Mouse (Mus musculus) layer of hippocampus, adult 2 months (tissue): Measurements from ENCODE around the gene Tlr5. TPM values are rescaled to one million over a fixed set of nuclear protein-coding genes. Genes with fewer than 3 reads are reported as not detected.

Experiments
- DNase-seq, 2 experiments: peaks; one replicate each; pipeline ENCODE4 v3.0.0; 2022; ENCODE audit warnings: low spot score in 2 of 2
- H3K27ac ChIP-seq: fragments of 200-600 bp; 2 replicates; pipeline ENCODE4 v1.8.1; 2022
- H3K4me3 ChIP-seq: fragments of 200-600 bp; 2 replicates; pipeline ENCODE4 v1.8.1; 2022; ENCODE audit warnings: mild to moderate bottlenecking
- CTCF ChIP-seq: fragments of 200-600 bp; conservative IDR thresholded peaks from 2 replicates; pipeline ENCODE4 v1.8.1; 2022; ENCODE audit warnings: antibody characterized with exemption, mild to moderate bottlenecking, moderate library complexity
- long read RNA-seq, 2 experiments: library from polyadenylated mRNA; stranded (forward); transcript quantifications; one replicate each; pipeline ENCODE4 v2.0.0; 2021; ENCODE audit warnings: borderline mapping rate in 2 of 2
- total RNA-seq, 2 experiments: library from RNA; stranded (reverse); gene quantifications; 2 replicates each; pipeline ENCODE4 v1.2.3; 2021

Tlr5 gene
- under 1 TPM; 0.22 to 0.44 TPM for total RNA-seq
- long read RNA-seq, experiment 1 = 0 reads
- long read RNA-seq, experiment 2 = 0 reads

DNA sequence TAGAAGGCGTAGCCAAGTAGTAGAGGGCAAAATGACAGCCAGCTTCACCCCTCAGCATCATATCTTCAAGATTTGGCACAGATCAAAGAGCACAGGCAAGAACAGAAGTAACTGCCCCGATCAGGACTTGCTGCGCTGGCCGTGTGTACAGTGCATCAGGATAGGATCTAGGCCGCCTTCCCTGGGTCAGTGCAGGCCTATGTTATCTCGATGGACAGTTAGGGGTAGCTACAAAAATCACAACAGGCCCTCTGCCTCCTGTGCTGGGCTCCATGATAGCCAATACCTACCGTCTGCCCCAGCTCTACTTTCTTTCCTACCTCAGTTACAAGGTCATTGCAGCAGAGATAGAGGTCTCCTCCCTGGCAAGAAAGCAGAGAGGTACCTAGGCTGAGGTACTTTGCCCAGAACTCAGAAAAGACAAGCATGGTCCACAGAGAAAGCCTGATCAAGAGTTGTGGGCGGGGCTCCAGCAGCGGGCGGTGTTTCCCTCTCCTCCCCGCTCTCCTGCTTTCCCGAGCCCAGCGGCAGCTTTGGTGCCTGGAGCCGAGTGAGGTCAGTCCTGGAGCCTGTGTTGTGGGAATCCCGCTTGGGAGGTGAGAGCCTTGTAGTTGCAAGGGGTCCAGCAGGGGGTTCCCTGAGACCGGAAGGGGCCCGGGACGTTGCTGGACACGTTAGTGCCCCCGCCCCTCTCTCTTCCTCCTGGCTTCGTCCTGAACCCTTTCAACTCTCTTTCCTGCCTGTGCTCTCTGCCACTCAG, at the start of gene Tlr5:
TSS of gene Tlr5 (plus strand) at position 502 of the 760 bp plus-strand sequence.
- no peak within 1 kb of the TSS for H3K27ac ChIP-seq
- peak within 1 kb of the TSS; percentile 40 for H3K4me3 ChIP-seq
- no peak for TF ChIP-seq CTCF
- no peak for DNase-seq

DNA sequence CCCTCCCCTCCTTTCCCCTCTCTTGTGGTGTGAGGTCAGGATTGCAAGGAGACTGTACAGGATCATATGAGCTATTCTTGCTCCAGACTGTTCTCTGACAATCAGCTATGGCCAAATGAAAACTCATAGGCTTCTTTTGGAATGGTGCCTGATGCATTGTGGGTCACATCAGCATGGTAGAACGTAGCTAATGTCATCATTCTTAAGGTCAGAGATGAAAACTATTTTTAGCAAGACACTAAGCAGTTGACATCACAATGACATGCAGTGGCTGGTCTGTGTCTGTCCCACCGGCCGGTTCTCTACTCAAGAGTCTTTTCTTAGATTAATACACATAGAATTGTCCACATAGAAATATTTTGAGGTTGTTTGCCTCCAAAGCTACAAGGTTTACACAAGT, 48.9 kb upstream of the Tlr5 start:
- DNase-seq = no peak
- Histone ChIP-seq H3K4me3 (no peak overlapping the region), H3K27ac (no peak overlapping the region)
- TF ChIP-seq CTCF = no peak

DNA sequence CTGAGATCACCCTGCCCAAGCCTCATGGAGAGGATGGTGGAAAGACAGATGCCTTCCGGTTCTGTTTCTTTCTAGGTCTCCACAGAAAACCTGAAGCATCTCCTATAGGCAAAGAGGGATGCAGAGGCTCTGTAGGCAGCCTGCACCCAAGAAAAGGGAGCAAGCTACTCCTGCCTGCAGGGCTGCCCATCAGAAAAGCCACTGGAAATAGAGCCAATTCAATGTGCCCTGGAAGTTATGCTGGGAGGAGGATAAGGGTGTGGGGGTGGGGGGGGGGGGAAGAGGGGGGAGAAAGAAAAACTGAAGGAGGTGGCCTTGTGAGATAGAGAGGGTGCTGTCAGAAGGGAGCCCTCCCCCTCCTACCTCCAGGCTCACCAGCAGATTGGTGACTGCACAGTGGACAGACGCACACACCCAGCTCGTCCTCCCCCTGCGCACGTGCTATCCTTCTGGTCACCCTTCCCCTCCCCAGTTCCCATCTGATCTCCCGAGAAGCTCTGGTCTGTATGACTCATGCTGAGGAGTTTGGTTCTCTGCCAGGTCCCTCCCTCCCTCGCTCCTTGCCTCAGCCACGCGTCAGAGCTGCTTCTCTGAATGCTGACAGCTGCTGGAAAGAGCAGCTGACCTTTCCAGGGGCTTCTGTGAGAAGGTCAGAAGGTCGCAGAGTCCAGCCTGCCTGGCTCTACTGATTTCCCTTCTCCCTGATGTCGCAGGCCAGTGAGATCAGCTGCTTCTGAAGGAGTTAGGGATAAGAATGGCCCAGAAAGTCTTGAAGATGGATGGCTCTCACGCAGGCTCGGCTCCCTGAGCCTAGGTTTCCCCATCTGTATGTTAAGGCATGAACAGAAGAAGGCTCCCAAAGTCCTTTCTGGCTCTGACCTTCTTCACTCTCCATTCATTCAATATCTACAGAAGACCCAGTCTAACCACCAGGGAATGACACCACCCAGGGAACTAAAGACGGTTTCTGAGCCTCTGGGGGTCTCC, 46.2 kb upstream of the Tlr5 start:
- DNase-seq = peak; percentile 85 to 92
- Histone ChIP-seq H3K4me3 (no peak overlapping the region), H3K27ac (peak overlapping the region; percentile 43; the same call in 1 of the 2 replicates)
- no peak for TF ChIP-seq CTCF

DNA sequence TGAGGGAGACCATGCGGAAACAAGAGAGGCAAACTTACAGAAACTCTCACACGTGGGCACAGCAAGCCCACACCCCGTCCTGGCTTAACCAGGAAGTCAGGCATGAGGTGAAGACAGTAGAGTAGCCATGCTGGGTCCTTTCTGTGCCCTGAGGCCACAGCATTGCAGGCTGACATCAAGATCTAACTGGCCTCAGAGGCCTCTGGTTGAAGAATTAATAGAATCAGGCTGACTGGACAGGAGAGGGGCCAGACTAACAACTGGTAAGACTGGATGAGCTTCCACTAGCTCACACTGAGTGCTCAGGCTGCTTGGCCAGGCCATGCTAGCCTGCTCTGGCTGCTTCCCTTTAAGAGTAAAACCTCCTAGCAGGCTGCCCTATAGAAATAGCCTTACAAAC, 45.5 kb upstream of the Tlr5 start:
- no peak for TF ChIP-seq CTCF
- no peak overlapping the region for H3K27ac ChIP-seq
- H3K4me3 ChIP-seq = no peak overlapping the region
- DNase-seq = no peak

DNA sequence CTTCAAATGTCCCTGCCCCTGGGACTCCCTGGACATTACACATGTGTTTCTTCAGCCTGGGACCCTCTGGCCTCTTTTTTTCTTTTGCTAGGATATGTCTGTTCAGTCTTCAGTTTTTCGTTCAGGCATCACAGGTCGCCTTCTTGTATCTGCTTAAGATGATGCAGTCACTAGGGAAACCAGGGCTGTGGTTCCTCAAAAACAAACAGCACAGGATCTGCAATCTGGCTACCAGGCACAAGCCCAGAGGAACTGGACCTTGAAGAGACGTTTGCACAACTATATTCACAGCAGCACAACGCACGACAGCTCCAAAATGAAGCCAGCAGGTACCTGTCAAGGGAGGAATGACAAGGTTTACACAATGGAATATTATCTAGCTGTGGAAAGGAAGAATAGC, 45.0 kb upstream of the Tlr5 start:
- no peak for TF ChIP-seq CTCF
- H3K4me3 ChIP-seq = no peak overlapping the region
- H3K27ac ChIP-seq = no peak overlapping the region
- no peak for DNase-seq

DNA sequence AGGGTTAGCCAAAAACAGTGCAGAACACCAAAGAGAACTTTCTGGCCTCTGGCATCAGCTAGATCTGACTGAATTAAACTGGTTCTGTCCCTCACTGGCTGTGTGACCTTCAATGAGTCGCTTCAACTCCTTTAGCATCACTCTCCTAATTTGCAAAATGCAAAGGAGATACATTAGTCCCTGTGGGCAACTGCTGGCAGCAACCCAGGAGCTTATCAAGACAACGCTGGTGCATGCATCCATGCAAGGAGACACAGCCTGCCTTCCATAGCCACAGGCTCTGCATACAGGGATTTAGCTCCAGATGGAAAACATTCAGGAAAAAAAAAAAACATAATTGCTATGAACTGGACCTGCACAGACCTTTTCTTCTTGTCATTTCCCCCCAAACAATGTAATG, 42.0 kb upstream of the Tlr5 start:
- Histone ChIP-seq H3K4me3 (no peak overlapping the region), H3K27ac (no peak overlapping the region)
- no peak for DNase-seq
- TF ChIP-seq CTCF = no peak

DNA sequence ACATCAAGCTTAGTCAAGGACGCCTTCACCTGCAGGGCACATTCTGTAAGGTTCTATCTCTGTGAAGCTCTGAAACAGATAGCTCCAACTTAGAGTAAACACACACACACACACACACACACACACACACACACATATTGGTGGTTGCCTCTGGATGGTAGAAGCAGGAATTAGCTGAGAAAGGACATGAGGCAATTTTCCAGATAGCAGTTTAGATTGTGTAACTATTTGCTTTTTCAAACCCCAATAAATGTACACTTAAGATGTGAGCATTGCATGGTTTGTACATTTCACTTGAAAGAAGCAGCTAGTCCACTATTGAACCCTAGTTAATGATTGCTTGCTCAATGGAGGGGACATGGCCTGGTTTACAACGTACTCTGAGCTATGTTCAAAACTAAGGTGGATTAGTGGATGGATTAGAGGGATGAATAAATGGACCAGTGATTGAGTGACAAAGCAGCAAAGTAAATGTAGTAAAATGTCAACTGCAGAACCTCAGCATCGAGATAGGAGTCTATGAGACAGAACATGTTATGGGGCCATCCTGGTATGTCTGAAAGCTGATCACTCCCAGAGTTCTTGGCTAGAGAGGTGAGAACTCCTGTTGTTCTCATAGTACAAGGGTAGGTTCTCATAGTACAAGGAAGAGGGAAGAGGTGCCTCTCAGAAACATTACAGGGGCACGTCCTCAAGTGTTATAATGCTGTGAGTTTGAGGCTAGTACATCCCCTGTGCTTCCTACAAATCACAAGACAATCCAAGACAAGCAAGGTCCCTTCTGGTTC, 40.3 kb upstream of the Tlr5 start:
- H3K4me3 ChIP-seq = no peak overlapping the region
- no peak for TF ChIP-seq CTCF
- DNase-seq = no peak
- H3K27ac ChIP-seq = no peak overlapping the region

DNA sequence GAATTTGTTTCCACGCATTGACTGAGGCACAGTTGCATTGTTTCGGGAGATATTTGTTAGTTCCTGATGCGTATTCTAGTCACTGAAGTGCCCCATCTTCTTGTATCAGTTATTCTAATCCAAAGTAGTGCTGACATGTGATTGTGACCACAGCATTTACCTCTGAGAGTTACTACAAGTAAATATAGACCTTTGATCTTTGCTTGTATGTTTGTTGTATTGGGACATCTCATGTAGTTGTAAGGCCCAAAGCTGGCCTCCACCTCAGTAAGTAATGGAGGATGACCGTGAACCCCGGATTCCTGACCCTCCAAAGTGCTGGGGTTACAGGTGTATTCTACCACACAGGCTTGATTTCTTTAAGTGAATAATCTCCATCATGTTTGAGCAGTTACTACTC, 38.4 kb upstream of the Tlr5 start:
- H3K27ac ChIP-seq = no peak overlapping the region
- H3K4me3 ChIP-seq = no peak overlapping the region
- TF ChIP-seq CTCF = no peak
- DNase-seq = no peak

DNA sequence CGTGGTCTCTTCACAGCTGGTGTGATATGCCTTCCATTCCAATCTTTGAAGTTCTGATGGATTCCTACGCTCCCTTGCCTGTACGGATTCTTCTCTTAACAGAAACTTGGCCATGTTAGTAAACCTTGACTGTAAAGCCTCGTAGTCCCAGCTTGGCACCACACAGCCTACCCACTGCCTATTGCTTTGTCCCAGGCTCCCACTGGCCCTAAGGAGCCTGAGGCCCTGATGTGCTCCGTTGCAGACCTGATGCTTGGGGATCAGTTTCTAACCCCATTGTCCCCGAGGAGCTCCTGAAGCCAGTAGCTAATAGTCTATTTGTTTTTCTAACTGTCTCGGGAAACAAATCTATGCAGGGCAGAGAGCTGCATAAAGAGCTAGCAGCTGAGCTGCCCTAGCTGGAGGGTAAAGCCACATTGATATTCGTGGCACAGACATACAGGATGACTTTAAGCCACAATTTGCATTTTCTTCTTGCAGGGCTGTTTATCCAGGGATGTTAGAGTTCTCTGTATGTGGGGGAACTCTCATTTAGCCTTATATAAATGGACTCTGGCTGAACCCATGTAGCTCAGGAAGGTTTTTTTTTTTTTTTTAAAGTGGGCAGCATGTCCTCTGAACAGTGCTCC, 35.8 kb upstream of the Tlr5 start:
- Histone ChIP-seq H3K4me3 (no peak overlapping the region), H3K27ac (no peak overlapping the region)
- no peak for DNase-seq
- no peak for TF ChIP-seq CTCF

DNA sequence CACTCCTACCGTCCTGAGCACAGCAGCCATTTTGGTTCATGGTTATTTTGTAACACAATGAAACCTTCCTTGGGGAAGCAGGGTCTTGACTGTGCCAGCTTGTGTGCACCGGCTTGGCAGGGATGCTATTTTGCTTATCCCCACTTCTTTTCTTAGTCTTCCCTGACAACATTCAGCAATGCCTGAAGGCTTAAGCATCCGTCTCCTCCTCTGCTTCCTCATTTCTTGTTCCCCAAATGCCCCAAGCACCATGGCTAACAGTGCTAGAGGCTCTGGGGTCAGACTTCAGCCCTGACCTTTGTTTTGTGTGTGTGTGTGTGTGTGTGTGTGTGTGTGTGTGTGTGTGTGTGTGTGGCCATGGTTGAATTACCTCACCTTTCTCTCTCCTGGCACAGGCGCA, 31.8 kb upstream of the Tlr5 start:
- TF ChIP-seq CTCF = no peak
- DNase-seq = no peak
- Histone ChIP-seq H3K27ac (no peak overlapping the region), H3K4me3 (no peak overlapping the region)

DNA sequence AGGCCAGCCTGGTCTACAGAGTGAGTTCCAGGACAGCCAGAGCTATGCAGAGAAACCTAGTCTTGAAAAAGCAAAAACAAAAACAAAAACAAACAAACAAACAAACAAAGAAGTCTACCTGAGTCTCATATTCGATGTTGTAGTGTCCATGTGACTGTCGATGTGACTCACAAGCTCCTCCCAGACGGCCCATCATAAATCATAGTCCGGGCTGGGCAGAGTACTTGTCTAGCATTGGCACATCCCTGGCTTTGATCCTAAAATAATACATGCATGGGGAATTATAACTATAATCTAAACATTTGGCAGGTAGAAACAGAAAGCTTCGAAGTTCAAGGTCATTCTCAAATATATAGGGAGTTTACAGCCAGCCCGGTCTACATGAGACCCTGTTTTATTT, 28.1 kb upstream of the Tlr5 start:
- no peak for DNase-seq
- no peak for TF ChIP-seq CTCF
- Histone ChIP-seq H3K4me3 (no peak overlapping the region), H3K27ac (no peak overlapping the region)
